Mouse (Mus musculus) adrenal gland, postnatal 25 days (tissue): ENCODE data around the gene Fbxo2. TPM values are rescaled to one million over a fixed set of nuclear protein-coding genes. Genes with fewer than 3 reads are reported as not detected.
"Not testable (repeated sequence)": the region's sequence is repeated elsewhere in the genome, so short reads cannot be mapped to it uniquely, and the experiment has no call there.

Source experiments
- DNase-seq: peaks from one replicate; pipeline ENCODE4 v3.0.0; 2021; ENCODE audit warnings: mixed read lengths
- microRNA-seq, 2 experiments: library from miRNA; unstranded; fragments of <30 nt; microRNA quantifications; one replicate each; pipeline ENCODE4 v1.2.0; 2021
- total RNA-seq: library from RNA; stranded (reverse); gene quantifications from 2 replicates; pipeline ENCODE4 v1.2.3, GENCODE M21; 2021

Fbxo2 gene
- total RNA-seq, 1 experiment from 2014 or later: 4.5 TPM

- not testable (repeated sequence) for DNase-seq
Observed at GRCm38 (mm10) chr4:148176603-148177002, 16.2 kb downstream of the Fbxo2 start.

GRCm38 (mm10) chr4:148177716-148178115 is 17.3 kb downstream of the Fbxo2 start:
- DNase-seq: no peak

GRCm38 (mm10) chr4:148181483-148181882 is 21.1 kb downstream of the Fbxo2 start:
- no peak for DNase-seq

GRCm38 (mm10) chr4:148182363-148182762 is 21.9 kb downstream of the Fbxo2 start:
- no peak for DNase-seq

- DNase-seq: no peak
Observed at GRCm38 (mm10) chr4:148184564-148184963, 24.1 kb downstream of the Fbxo2 start.

- DNase-seq: no peak
Observed at GRCm38 (mm10) chr4:148185819-148186218, 25.4 kb downstream of the Fbxo2 start.

- not testable (repeated sequence) for DNase-seq
Observed at GRCm38 (mm10) chr4:148188767-148189166, 28.3 kb downstream of the Fbxo2 start.

- DNase-seq: no peak
Observed at GRCm38 (mm10) chr4:148192707-148193245, 32.4 kb downstream of the Fbxo2 start.

GRCm38 (mm10) chr4:148194400-148194799 is 34.0 kb downstream of the Fbxo2 start:
- no peak for DNase-seq

GRCm38 (mm10) chr4:148198721-148199120 is 38.3 kb downstream of the Fbxo2 start:
- DNase-seq: no peak

GRCm38 (mm10) chr4:148203557-148203956 is 43.1 kb downstream of the Fbxo2 start:
- DNase-seq: no peak

GRCm38 (mm10) chr4:148204061-148204872 is 43.8 kb downstream of the Fbxo2 start:
- DNase-seq: no peak

- no peak for DNase-seq
Observed at GRCm38 (mm10) chr4:148204873-148205232, 44.4 kb downstream of the Fbxo2 start.

GRCm38 (mm10) chr4:148214460-148215136 is 54.2 kb downstream of the Fbxo2 start:
- no peak for DNase-seq

GRCm38 (mm10) chr4:148215264-148215900 is 55.0 kb downstream of the Fbxo2 start:
- DNase-seq: no peak

Small RNA genes lying within 50 kb of the gene (microRNA-seq; reads per million reads assigned to microRNA genes)
- gene Mir7022: 0 reads per million in 2 experiments

Other genes starting within 250 kb of the Fbxo2 start
- 41.0 and 43.3 TPM in 2 replicates for gene Plod1, start 223.9 kb upstream of the Fbxo2 start, total RNA-seq
- 44.6 and 50.5 TPM in 2 replicates for gene 2510039O18Rik, start 219.7 kb upstream of the Fbxo2 start, total RNA-seq
- gene Nppb, start 174.8 kb upstream of the Fbxo2 start, total RNA-seq: not detected in 2 replicates
- gene Nppa, start 159.9 kb upstream of the Fbxo2 start, total RNA-seq: not detected in 2 replicates
- gene Clcn6, start 121.8 kb upstream of the Fbxo2 start, total RNA-seq: 11.1 and 12.7 TPM in 2 replicates
- 32.1 and 33.6 TPM in 2 replicates for gene Mthfr, start 121.5 kb upstream of the Fbxo2 start, total RNA-seq
- 75.0 and 117 TPM in 2 replicates for gene Agtrap, start 72.6 kb upstream of the Fbxo2 start, total RNA-seq
- gene Mad2l2, start 30.2 kb upstream of the Fbxo2 start, total RNA-seq: 16.2 and 20.3 TPM in 2 replicates
- 0.15 and 0.24 TPM in 2 replicates for gene Draxin, start 29.9 kb upstream of the Fbxo2 start, total RNA-seq
- 45.2 and 55.3 TPM in 2 replicates for gene Fbxo6, start 8.5 kb upstream of the Fbxo2 start, total RNA-seq
- 7.0 and 14.6 TPM in 2 replicates for gene Fbxo44, start 139 bp upstream of the Fbxo2 start, total RNA-seq
- 0.85 and 1.8 TPM in 2 replicates for gene Disp3, start 127.3 kb downstream of the Fbxo2 start, total RNA-seq